Mouse (Mus musculus) C2C12 (cell line): ENCODE data around the gene C87436. TPM values are rescaled to one million over a fixed set of nuclear protein-coding genes. Genes with fewer than 3 reads are reported as not detected.

Experiments used
- H3K27me3 ChIP-seq: one replicate; pipeline ENCODE4 v1.6.1; 2011; ENCODE audit not compliant: control insufficient read depth, insufficient read depth, insufficient read length
- H3K36me3 ChIP-seq: one replicate; pipeline ENCODE4 v1.6.1; 2011; ENCODE audit not compliant: control insufficient read depth, insufficient read depth
- H3K4me3 ChIP-seq: one replicate; pipeline ENCODE4 v1.5.1; 2011; ENCODE audit warnings: mild to moderate bottlenecking, control low read depth; ENCODE audit not compliant: poor library complexity, insufficient read depth, severe bottlenecking
- H3K79me2 ChIP-seq: one replicate; pipeline ENCODE4 v1.6.1; 2011; ENCODE audit not compliant: control insufficient read depth, insufficient read depth
- H3K79me3 ChIP-seq: one replicate; pipeline ENCODE4 v1.6.1; 2011; ENCODE audit warnings: low read depth, control low read depth
- H3ac ChIP-seq: one replicate; pipeline ENCODE3; 2011; ENCODE audit warnings: low read depth; ENCODE audit not compliant: control insufficient read depth, insufficient read length
- CEBPB ChIP-seq: IDR thresholded peaks from one replicate; pipeline ENCODE4 v1.6.1; 2011; ENCODE audit warnings: low read depth, mild to moderate bottlenecking, control low read depth, moderate library complexity
- CTCF ChIP-seq: IDR thresholded peaks from one replicate; pipeline ENCODE4 v1.5.1; 2011; ENCODE audit not compliant: control insufficient read depth, insufficient read depth, insufficient read length
- FOSL1 ChIP-seq: IDR thresholded peaks from one replicate; pipeline ENCODE4 v1.8.0; 2011; ENCODE audit warnings: mild to moderate bottlenecking, low read length; ENCODE audit not compliant: poor library complexity, insufficient read depth, severe bottlenecking
- MAX ChIP-seq: IDR thresholded peaks from one replicate; pipeline ENCODE4 v1.6.1; 2011; ENCODE audit warnings: mild to moderate bottlenecking, control low read depth
- MYOD1 ChIP-seq: IDR thresholded peaks from one replicate; pipeline ENCODE4 v1.6.1; 2011; ENCODE audit warnings: low read depth; ENCODE audit not compliant: control insufficient read depth, insufficient read length
- MYOG ChIP-seq: IDR thresholded peaks from one replicate; pipeline ENCODE4 v1.6.1; 2011; ENCODE audit not compliant: control insufficient read depth, insufficient read length; ENCODE audit errors: extremely low read depth
- USF1 ChIP-seq: IDR thresholded peaks from one replicate; pipeline ENCODE4 v1.6.1; 2011; ENCODE audit warnings: low read depth, mild to moderate bottlenecking, control low read depth, moderate library complexity
- long read RNA-seq, 2 experiments: library from polyadenylated mRNA; unstranded; transcript quantifications; one replicate each; pipeline ENCODE4 v2.0.0; 2019 to 2020
- polyA plus RNA-seq: library from polyadenylated mRNA; unstranded; fragments of >200 nt; fragmentation: generic; extraction: Trizol; gene quantifications from one replicate; pipeline ENCODE4 v1.2.1, GENCODE M21; 2012; ENCODE audit warnings: missing spikeins

The C87436 gene
- 10.4 TPM for polyA plus RNA-seq
- long read RNA-seq, experiment 1, partial matches to known transcripts = 3 of 18 reads
- long read RNA-seq, experiment 1, other reads (novel, unspliced or antisense) = 13 of 18 reads
- long read RNA-seq, experiment 2, transcript C87436-201 (10 exons, 2,534 nt) = major isoform, 7 of 76 reads
- long read RNA-seq, experiment 2, transcript C87436-202 (10 exons, 2,922 nt) = major isoform, 7 of 76 reads
- long read RNA-seq, experiment 2, partial matches to known transcripts = 6 of 76 reads
- long read RNA-seq, experiment 2, other reads (novel, unspliced or antisense) = 54 of 76 reads

- Histone ChIP-seq H3ac (peak within 1 kb of the TSS; percentile 97), H3K36me3 (peaks cover 34% of the 10 kb centered on the region), H3K4me3 (peak within 1 kb of the TSS; percentile 78), H3K27me3 (no peaks in the 10 kb centered on the region), H3K79me2 (peaks cover 23% of the 10 kb centered on the region), H3K79me3 (peaks cover 9% of the 10 kb centered on the region)
- TF ChIP-seq USF1 = peak; percentile 100
- TF ChIP-seq MYOG = no peak
- peak; percentile 88 for TF ChIP-seq MAX
Observed at GRCm38 (mm10) chr6:86438272-86439118, at the start of gene C87436. C87436 (plus strand) TSS chr6:86438374.

GRCm38 (mm10) chr6:86388461-86388860 is 49.7 kb upstream of the C87436 start:
- Histone ChIP-seq H3K36me3 (peaks cover 46% of the 10 kb centered on the region), H3ac (no peak overlapping the region), H3K79me3 (peaks cover 2% of the 10 kb centered on the region)

GRCm38 (mm10) chr6:86391326-86391725 is 46.8 kb upstream of the C87436 start:
- H3K36me3 ChIP-seq = peaks cover 46% of the 10 kb centered on the region
- no peak overlapping the region for H3ac ChIP-seq
- peaks cover 8% of the 10 kb centered on the region for H3K79me3 ChIP-seq
- no peaks in the 10 kb centered on the region for H3K27me3 ChIP-seq
- H3K4me3 ChIP-seq = no peak overlapping the region
- TF ChIP-seq CEBPB = no peak
- TF ChIP-seq USF1 = no peak
- no peak for TF ChIP-seq CTCF
- no peak for TF ChIP-seq MAX
- TF ChIP-seq MYOG = no peak
- TF ChIP-seq MYOD1 = no peak
- no peak for TF ChIP-seq FOSL1
- peaks cover 17% of the 10 kb centered on the region for H3K79me2 ChIP-seq

More at GRCm38 (mm10) chr6:86388461-86388860, 49.7 kb upstream of the C87436 start:
- no peaks in the 10 kb centered on the region for H3K79me2 ChIP-seq
- H3K27me3 ChIP-seq = no peaks in the 10 kb centered on the region
- no peak overlapping the region for H3K4me3 ChIP-seq
- no peak for TF ChIP-seq CTCF
- no peak for TF ChIP-seq USF1
- no peak for TF ChIP-seq MYOD1
- TF ChIP-seq MAX = no peak
- TF ChIP-seq MYOG = no peak
- TF ChIP-seq CEBPB = no peak
- TF ChIP-seq FOSL1 = no peak

GRCm38 (mm10) chr6:86393187-86393586 is 45.0 kb upstream of the C87436 start:
- TF ChIP-seq USF1 = no peak
- no peak for TF ChIP-seq CEBPB
- no peak for TF ChIP-seq FOSL1
- no peak for TF ChIP-seq CTCF
- no peak for TF ChIP-seq MYOG
- no peak for TF ChIP-seq MYOD1
- no peak for TF ChIP-seq MAX
- peaks cover 36% of the 10 kb centered on the region for H3K36me3 ChIP-seq
- peaks cover 8% of the 10 kb centered on the region for H3K79me3 ChIP-seq
- peaks cover 18% of the 10 kb centered on the region for H3K79me2 ChIP-seq
- H3K27me3 ChIP-seq = no peaks in the 10 kb centered on the region
- H3ac ChIP-seq = no peak overlapping the region
- H3K4me3 ChIP-seq = no peak overlapping the region

- Histone ChIP-seq H3K36me3 (peaks cover 26% of the 10 kb centered on the region), H3K27me3 (no peaks in the 10 kb centered on the region), H3K79me3 (peaks cover 7% of the 10 kb centered on the region), H3K4me3 (no peak overlapping the region), H3K79me2 (peaks cover 18% of the 10 kb centered on the region), H3ac (no peak overlapping the region)
- TF ChIP-seq CEBPB = no peak
- TF ChIP-seq FOSL1 = no peak
- no peak for TF ChIP-seq MYOD1
- no peak for TF ChIP-seq MYOG
- TF ChIP-seq USF1 = no peak
- TF ChIP-seq CTCF = no peak
- TF ChIP-seq MAX = no peak
Observed at GRCm38 (mm10) chr6:86394078-86394720, 44.0 kb upstream of the C87436 start.
